Mouse (Mus musculus) brain, embryonic 14.5 days (tissue): ENCODE measurements around the gene Plekhg3. TPM values are rescaled to one million over a fixed set of nuclear protein-coding genes. Genes with fewer than 3 reads are reported as not detected.

Experiments used
- DNase-seq: peaks from one replicate; pipeline ENCODE4 v3.0.0-alpha.2; 2011; ENCODE audit warnings: low read depth
- CTCF ChIP-seq: fragments of 200-500 bp; IDR thresholded peaks from 2 replicates; pipeline ENCODE4 v1.5.1; 2012; ENCODE audit warnings: inconsistent platforms, mild to moderate bottlenecking, moderate library complexity, borderline replicate concordance; ENCODE audit not compliant: insufficient read depth, insufficient read length; ENCODE audit errors: extremely low read depth
- POLR2A ChIP-seq: fragments of 200-500 bp; IDR thresholded peaks from 2 replicates; pipeline ENCODE4 v1.6.1; 2012; ENCODE audit warnings: mild to moderate bottlenecking, inconsistent platforms, borderline replicate concordance; ENCODE audit not compliant: poor library complexity, insufficient read depth, insufficient read length, severe bottlenecking; ENCODE audit errors: extremely low read depth
- polyA plus RNA-seq: library from polyadenylated mRNA; depleted of rRNA; stranded (reverse); fragments of >200 nt; gene quantifications from 2 replicates; pipeline ENCODE4 v1.2.3, GENCODE M21; 2012

Plekhg3 gene
- polyA plus RNA-seq, 1 experiment = 5.2 TPM

- no peak for DNase-seq
- TF ChIP-seq CTCF (no peak), POLR2A (no peak)
Observed at GRCm38 (mm10) chr12:76500896-76501295, 29.8 kb upstream of the Plekhg3 start.

GRCm38 (mm10) chr12:76502981-76503380 is 27.7 kb upstream of the Plekhg3 start:
- DNase-seq = peak; percentile 37
- no peak for TF ChIP-seq POLR2A
- no peak for TF ChIP-seq CTCF

- peak; percentile 74 for DNase-seq
Observed at GRCm38 (mm10) chr12:76506522-76506921, 24.2 kb upstream of the Plekhg3 start.

DNA sequence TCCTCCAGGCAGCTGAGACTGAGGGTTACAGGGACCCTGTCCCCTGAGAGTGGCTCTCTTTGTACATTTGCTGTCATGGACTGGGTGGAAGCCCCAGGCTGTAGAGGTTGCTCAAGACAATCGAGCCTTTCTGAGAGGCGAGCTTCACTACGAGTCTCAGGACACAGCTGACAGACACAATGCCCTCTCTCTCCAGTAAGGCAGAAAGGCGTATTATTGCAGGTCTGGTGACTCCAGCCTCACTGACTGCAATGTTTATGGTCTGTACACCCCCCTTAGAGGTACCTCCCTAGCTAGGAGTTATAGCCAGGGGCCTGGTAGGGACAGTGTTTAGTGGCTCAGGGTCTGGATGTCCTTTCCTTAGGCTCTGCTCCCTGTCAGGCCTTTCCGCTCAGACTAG is 22.9 kb upstream of the Plekhg3 start:
- TF ChIP-seq POLR2A (no peak), CTCF (no peak)
- peak; percentile 34 for DNase-seq

More at GRCm38 (mm10) chr12:76506522-76506921, 24.2 kb upstream of the Plekhg3 start:
- TF ChIP-seq CTCF (no peak), POLR2A (no peak)

DNA sequence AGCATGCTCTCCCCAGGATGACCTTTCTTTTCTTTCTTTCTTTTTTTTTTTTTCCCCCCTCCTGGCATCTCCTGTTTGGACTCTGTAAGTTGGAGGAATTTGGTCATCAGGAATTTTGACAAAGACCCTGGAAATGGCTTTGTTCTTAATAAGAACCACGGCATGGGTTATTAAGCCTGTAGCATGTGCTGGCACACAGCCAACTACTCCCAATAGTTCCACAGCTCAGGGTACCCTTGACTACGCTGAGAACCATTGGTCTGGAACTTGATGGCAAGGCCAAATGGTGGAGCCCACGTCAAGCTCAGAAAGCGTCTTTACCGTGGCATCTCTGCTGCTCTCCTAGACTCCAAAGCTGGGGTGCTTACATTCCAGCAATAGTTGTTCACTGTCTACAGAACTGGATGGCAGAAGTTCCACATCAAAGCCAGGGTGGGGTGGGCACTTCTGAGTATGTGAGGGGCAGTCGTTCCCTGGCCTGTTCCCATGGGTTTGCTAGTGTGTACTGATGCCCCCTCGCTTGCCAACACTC is 21.7 kb upstream of the Plekhg3 start:
- DNase-seq = peak; percentile 48

GRCm38 (mm10) chr12:76512731-76513130 is 18.0 kb upstream of the Plekhg3 start:
- TF ChIP-seq CTCF (no peak), POLR2A (no peak)
- no peak for DNase-seq

More for the DNA sequence above, 21.7 kb upstream of the Plekhg3 start:
- TF ChIP-seq POLR2A (no peak), CTCF (no peak)

GRCm38 (mm10) chr12:76514842-76515241 is 15.8 kb upstream of the Plekhg3 start:
- no peak for DNase-seq
- no peak for TF ChIP-seq POLR2A
- no peak for TF ChIP-seq CTCF

GRCm38 (mm10) chr12:76518000-76518399 is 12.7 kb upstream of the Plekhg3 start:
- no peak for TF ChIP-seq POLR2A
- no peak for TF ChIP-seq CTCF
- no peak for DNase-seq

GRCm38 (mm10) chr12:76518909-76519842 is 11.5 kb upstream of the Plekhg3 start:
- no peak for DNase-seq
- TF ChIP-seq POLR2A (no peak), CTCF (no peak)

- TF ChIP-seq POLR2A (no peak), CTCF (no peak)
- DNase-seq = no peak
Observed at GRCm38 (mm10) chr12:76523654-76524053, 7.0 kb upstream of the Plekhg3 start.

- TF ChIP-seq CTCF (no peak), POLR2A (no peak)
- no peak for DNase-seq
Observed at GRCm38 (mm10) chr12:76524915-76525314, 5.8 kb upstream of the Plekhg3 start.

- no peak for DNase-seq
- TF ChIP-seq CTCF (no peak), POLR2A (no peak)
Observed at GRCm38 (mm10) chr12:76527245-76527881, 3.3 kb upstream of the Plekhg3 start.
